Mouse (Mus musculus): Measurements from ENCODE around the gene Slc39a1.

The Slc39a1 gene

GRCm38 (mm10) chr3:90247960-90248745, at the start of gene Slc39a1:
Slc39a1 (plus strand) TSS chr3:90248172.
- peak; percentile 94 for DNase-seq (ENCODE audit: low spot score)

DNA sequence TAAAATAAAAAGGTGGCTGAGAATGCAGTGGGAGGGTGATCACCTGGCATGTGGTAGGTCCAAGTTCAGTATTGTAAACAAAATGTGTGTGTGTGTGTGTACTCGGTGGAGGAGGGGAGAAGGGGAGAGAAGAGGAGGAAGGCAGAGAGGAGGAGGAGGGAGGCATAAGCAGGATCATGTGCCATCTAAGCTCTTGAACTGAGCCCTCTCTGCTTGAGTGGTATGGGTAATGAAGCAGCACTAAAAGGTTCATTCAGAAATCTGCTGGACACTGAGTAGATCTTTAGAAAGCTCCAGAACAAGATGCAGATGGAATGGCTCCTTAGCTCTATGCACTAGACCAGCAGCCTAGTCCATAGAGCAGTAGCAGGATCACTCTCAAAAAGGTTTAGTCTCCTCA, 45.1 kb upstream of the Slc39a1 start:
- DNase-seq (ENCODE audit: low spot score): no peak

- DNase-seq (ENCODE audit: low spot score): no peak
These were observed 44.4 kb upstream of the Slc39a1 start for GRCm38 (mm10) chr3:90203619-90204018.

- no peak for DNase-seq (ENCODE audit: low spot score)
These were observed 43.4 kb upstream of the Slc39a1 start for GRCm38 (mm10) chr3:90204582-90204981.

- DNase-seq (ENCODE audit: low spot score): no peak
These were observed 39.3 kb upstream of the Slc39a1 start for GRCm38 (mm10) chr3:90208662-90209061.

DNA sequence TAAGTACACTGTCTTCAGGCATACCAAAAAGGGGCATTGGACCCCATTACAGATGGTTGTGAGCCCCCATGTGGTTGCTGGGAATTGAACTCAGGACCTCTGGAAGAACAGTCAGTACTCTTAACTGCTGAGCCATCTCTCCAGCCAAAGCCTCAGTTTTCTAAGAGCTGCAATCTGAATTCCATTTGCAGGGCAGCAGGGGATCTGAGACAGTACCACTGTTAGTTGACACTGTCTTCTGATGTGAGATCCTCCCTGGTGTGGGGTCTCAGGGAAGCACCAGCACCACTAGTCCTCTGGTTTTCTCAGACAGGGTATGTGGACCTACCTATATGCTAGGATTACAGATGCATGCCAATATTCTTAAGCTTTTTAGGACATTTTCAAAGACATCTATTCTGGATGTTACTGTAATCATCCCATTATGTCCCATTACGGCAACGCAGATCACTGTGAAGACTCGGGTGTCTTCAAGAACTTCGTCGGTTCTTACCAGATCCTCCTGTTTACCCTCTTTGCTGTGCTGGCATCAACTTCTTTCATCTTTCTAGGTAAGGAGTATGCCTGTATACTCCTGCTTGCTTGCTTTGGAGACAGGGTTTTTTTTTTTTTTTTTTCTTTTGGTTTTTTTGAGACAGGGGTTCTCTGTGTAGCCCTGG, 37.9 kb upstream of the Slc39a1 start:
- DNase-seq (ENCODE audit: low spot score): no peak

DNA sequence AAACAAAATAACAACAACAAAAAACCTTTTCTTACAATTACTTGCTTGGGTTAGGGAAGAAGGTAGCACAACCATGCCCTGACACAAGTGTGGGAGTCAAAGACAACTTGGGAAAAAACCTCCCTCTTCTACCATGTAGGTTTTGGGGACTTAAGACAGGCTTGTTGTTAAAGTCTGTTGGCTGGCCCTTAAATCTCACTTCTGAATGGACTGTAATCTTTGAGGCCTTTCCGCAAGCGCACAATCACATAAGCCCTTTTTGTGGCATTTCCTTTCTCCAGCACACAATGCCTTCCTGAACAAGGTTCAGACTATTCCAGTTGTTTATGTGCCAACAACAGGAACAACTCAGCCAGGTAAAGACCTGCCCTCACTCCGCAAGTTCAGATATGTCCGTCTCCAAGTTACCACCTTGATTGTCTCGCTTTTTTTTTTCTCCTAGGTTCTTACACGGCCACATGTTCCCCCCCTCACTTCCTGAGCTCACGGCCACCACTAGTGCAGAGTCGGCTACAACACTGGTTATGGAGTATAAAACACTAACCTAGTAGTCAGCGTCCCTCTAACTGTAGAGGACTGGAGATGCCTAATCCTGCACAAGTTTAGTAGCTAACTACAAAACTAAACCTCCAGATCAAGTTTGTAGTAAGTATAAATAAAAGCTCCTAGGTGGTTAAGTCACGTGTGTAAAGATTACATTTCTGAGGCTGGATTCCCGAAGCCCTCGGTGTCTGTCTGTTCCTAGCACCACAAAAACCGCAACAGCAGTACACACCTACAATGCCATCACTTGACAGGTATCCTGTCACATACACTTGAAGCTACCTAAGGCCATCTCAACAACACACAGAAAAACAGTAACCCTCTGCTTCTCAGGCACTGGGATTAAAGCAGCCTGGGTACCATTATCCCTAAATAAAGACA, 36.2 kb upstream of the Slc39a1 start:
- no peak for DNase-seq (ENCODE audit: low spot score)

GRCm38 (mm10) chr3:90212723-90213122, 35.2 kb upstream of the Slc39a1 start:
- DNase-seq (ENCODE audit: low spot score): no peak

DNA sequence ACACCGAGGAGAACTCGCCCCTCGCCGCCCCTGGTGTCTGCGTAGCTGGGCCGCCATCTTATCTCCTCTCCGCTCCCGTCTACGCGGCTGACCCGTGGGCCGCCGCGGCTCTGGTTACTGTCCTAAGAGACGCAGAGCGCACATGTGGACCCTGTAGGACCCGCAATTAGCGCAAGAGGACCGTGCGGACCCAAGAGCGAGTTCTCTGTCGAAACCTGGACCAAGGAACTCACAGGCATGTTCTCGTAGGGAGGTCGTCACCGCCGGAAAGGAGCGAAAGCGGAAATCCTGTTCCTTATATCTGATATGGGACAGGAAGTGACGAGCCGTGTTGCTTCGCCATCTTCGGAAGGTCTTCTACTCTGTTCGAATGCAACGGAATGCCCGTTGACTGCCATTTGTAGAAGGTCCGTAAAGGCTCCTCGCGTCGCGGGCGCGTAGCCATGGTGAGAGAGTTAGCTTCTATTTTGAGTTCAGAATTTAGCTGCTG, 34.5 kb upstream of the Slc39a1 start, which contains the start of the genes Rps27 and Rab13:
Gene Rps27, minus strand, starts transcription at position 275 of the 490 bp plus-strand sequence.
Gene Rab13, plus strand, starts transcription at position 319 of the 490 bp plus-strand sequence.
- DNase-seq (ENCODE audit: low spot score): peak; percentile 86

GRCm38 (mm10) chr3:90213956-90214684, 33.9 kb upstream of the Slc39a1 start:
- DNase-seq (ENCODE audit: low spot score): peak; percentile 18

- no peak for DNase-seq (ENCODE audit: low spot score)
These were observed 32.1 kb upstream of the Slc39a1 start for GRCm38 (mm10) chr3:90215825-90216380.

- DNase-seq (ENCODE audit: low spot score): peak; percentile 47
These were observed 27.9 kb upstream of the Slc39a1 start for GRCm38 (mm10) chr3:90220088-90220487.

DNA sequence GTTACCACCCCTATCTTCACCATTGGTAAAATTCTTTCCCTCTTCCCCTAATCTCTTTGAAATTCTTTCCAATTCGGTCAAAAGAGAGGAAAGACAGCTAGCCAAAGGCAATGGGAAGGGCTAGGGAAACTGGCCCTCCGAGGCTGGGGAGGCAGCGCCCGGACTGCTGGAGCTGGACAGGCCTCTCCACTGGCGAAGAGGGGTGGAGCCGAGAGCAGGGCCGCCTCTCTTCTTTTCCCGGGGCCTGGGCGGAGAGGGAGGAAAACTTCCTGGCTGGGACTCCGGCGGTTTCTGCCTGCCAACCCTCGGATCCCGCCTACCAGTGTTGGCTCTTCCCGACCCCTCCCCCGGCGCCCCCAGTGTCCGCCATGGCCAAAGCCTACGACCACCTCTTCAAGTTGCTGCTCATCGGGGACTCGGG, 27.4 kb upstream of the Slc39a1 start:
- peak; percentile 84 for DNase-seq (ENCODE audit: low spot score)

DNA sequence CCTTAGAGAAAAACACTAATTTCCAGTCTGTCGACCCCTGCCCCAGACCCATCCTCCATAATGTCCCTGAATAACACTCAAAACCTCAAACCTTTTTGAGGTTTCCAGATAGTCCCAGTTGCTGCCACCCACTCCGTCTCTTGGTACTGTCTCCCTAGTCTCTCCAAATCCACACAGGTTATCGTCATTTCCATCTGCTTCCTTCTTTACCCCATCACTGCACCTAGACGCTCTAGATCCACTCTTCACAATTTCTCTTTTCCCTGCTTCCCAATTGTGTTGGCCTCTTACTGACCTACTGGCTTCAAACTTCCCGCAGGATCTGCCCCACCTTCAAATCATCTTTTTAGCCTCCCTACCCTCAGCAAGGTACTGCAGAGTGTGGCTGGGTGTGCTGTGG, 26.8 kb upstream of the Slc39a1 start:
- no peak for DNase-seq (ENCODE audit: low spot score)

DNA sequence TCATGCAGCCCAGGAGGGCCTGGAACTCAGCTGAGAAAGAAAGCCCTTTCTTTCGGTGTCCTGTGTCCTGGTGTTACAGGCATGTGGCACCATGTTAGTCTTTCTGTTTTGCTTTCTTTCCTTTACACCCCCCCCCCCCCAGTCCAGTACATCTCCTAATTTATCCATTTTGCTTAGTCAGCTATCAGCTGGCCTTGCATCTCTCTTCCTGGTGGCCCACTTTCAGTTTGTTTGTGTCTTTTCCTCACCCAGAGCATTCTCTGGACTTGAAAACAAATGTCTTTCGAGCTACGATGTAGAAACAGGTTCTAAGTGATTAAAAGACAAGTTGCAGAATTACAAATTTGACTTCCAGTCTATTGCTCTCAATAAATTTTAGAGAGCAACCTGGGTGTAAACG, 25.5 kb upstream of the Slc39a1 start:
- DNase-seq (ENCODE audit: low spot score): no peak

GRCm38 (mm10) chr3:90222941-90223340, 25.0 kb upstream of the Slc39a1 start:
- DNase-seq (ENCODE audit: low spot score): no peak

DNA sequence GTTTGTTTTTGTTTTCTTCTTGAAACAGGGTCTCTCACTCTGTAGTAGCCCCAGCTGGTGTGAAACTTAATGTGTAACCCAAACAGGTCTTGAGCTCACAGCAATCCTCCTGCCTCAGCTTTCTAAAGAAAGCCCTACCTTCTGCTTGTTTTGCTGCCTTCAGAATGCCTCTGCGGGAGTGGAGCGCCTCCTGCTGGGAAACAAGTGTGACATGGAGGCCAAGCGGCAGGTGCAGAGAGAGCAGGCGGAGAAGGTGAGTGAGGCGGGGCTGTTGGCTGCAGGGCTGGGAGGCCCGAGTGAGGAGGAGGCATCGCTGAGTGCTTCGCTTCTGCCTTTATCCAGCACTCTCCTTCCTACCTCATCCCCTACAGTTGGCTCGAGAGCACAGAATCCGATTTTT, 23.6 kb upstream of the Slc39a1 start:
- no peak for DNase-seq (ENCODE audit: low spot score)

DNA sequence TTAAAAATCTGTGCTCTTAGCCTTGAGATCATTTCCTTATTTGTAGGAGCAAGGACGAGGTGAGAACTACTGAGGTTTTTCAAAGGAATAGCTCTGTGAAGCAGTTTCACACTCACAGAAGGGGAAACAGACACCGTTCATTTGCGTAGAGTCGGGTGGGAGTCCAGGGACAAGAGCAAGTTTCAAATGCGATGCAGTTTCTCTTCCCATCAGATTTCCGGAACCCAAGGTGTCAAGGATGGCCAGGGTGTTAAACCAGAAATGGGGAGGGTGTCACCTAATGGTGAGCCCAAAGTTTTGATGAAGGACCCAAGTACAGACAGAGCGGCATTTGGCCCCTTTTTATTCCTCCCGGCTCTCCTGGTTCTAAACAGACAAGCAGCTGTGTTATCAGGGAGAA, 16.9 kb upstream of the Slc39a1 start:
- no peak for DNase-seq (ENCODE audit: low spot score)

DNA sequence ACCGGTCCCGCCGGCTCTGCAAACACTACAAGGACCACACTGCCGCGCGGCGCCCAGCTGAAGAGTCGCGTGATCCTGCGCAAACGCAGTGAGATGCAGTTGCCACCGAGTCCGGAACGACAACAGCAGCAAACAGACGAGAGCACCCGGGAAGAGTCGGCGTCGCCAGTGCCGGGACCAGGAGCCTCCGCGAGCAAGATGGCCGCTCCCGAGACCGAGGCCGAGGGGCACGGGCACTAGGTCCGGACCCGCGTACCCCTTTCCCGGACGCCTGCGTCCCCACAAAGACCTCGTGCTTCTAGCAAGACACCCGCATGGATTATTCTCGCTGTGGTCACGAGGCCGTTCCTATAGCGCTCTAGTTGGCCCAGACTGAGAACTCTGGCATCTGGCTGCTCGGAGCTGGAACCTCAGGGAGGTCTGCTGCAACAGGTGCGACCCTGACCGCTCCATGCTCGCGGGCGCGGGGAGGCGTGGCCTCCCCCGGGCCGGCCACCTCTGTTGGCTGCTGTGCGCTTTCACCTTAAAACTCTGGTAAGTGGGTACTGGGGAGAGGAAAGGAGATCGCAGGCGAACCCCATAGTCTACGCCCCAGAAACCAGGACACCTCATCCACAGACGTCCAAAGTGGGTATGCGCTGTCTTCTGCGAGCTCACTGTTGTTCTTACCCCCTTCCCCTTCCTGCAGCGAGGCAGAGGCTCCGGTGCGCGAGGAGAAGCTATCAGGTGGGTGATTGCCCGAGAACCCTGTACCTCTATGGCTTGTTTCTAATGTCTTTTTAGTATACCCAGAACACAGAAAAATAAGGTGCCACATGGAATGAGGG, 16.3 kb upstream of the Slc39a1 start, which contains the start of gene Jtb:
Gene Jtb, plus strand, starts transcription at position 91 of the 827 bp plus-strand sequence.
- DNase-seq (ENCODE audit: low spot score): peak; percentile 94

- DNase-seq (ENCODE audit: low spot score): no peak
These were observed 6.7 kb upstream of the Slc39a1 start for GRCm38 (mm10) chr3:90241251-90241650.
